Mouse (Mus musculus): ENCODE results near the gene Stt3b. TPM values are rescaled to one million over a fixed set of nuclear protein-coding genes. Genes with fewer than 3 reads are reported as not detected.

The Stt3b gene
- polyA plus RNA-seq, 1 experiment from 2014 or later, result 107 TPM

- no peak overlapping the region for H3K4me2 ChIP-seq (ENCODE audit: low read depth, low read length)
- 80% methylated on average over 6 of the region's 6 CpGs for WGBS
These were observed 12.2 kb upstream of the Stt3b start for GRCm38 (mm10) chr9:115322385-115322784.

GRCm38 (mm10) chr9:115321052-115321451, 10.8 kb upstream of the Stt3b start:
- no peaks in the 10 kb centered on the region for H3K9me3 ChIP-seq (ENCODE audit: control insufficient read depth, low read length)
- 85% methylated on average over 6 of the region's 6 CpGs for WGBS
- H3K9ac ChIP-seq (replicated peaks; ENCODE audit: low read depth, low read length), result no peak overlapping the region
- no peaks in the 10 kb centered on the region for H3K27me3 ChIP-seq (ENCODE audit: control insufficient read depth, insufficient read depth, low read length)
- H3K27ac ChIP-seq (ENCODE audit: low read depth, low read length), result no peak overlapping the region
- no peak for ATAC-seq (ENCODE audit: low read depth)
- H3K4me3 ChIP-seq (ENCODE audit: low read depth, low read length), result no peak overlapping the region
- H3K4me2 ChIP-seq (ENCODE audit: low read depth, low read length), result no peak overlapping the region
- H3K4me1 ChIP-seq (ENCODE audit: control insufficient read depth, insufficient read depth, low read length), result 0 out of 2 replicates have a peak, but pooled peaks cover 4% of the 10 kb centered on the region
- no peaks in the 10 kb centered on the region for H3K36me3 ChIP-seq (ENCODE audit: control insufficient read depth, insufficient read depth, low read length)

More at GRCm38 (mm10) chr9:115322385-115322784, 12.2 kb upstream of the Stt3b start:
- H3K27me3 ChIP-seq (ENCODE audit: control insufficient read depth, insufficient read depth, low read length), result no peaks in the 10 kb centered on the region
- 0 out of 2 replicates have a peak, but pooled peaks cover 4% of the 10 kb centered on the region for H3K4me1 ChIP-seq (ENCODE audit: control insufficient read depth, insufficient read depth, low read length)
- H3K36me3 ChIP-seq (ENCODE audit: control insufficient read depth, insufficient read depth, low read length), result no peaks in the 10 kb centered on the region
- no peak for ATAC-seq (ENCODE audit: low read depth)
- no peak overlapping the region for H3K4me3 ChIP-seq (ENCODE audit: low read depth, low read length)
- H3K9me3 ChIP-seq (ENCODE audit: control insufficient read depth, low read length), result no peaks in the 10 kb centered on the region
- H3K9ac ChIP-seq (replicated peaks; ENCODE audit: low read depth, low read length), result no peak overlapping the region
- H3K27ac ChIP-seq (ENCODE audit: low read depth, low read length), result no peak overlapping the region

- ATAC-seq (ENCODE audit: low read depth), result no peak
- 77% methylated on average over 4 of the region's 4 CpGs for WGBS
These were observed 9.9 kb upstream of the Stt3b start for GRCm38 (mm10) chr9:115320156-115320555.

GRCm38 (mm10) chr9:115318621-115319375, 8.6 kb upstream of the Stt3b start:
- H3K27ac ChIP-seq (ENCODE audit: low read depth, low read length), result no peak overlapping the region
- no peak overlapping the region for H3K4me2 ChIP-seq (ENCODE audit: low read depth, low read length)
- 0 out of 2 replicates have a peak, but pooled peaks cover 2% of the 10 kb centered on the region for H3K4me1 ChIP-seq (ENCODE audit: control insufficient read depth, insufficient read depth, low read length)
- no peak overlapping the region for H3K4me3 ChIP-seq (ENCODE audit: low read depth, low read length)
- no peaks in the 10 kb centered on the region for H3K27me3 ChIP-seq (ENCODE audit: control insufficient read depth, insufficient read depth, low read length)
- ATAC-seq (ENCODE audit: low read depth), result no peak
- H3K36me3 ChIP-seq (ENCODE audit: control insufficient read depth, insufficient read depth, low read length), result no peaks in the 10 kb centered on the region
- no peak overlapping the region for H3K9ac ChIP-seq (replicated peaks; ENCODE audit: low read depth, low read length)
- WGBS, result 86% methylated on average over 6 of the region's 6 CpGs
- no peaks in the 10 kb centered on the region for H3K9me3 ChIP-seq (ENCODE audit: control insufficient read depth, low read length)

More at GRCm38 (mm10) chr9:115320156-115320555, 9.9 kb upstream of the Stt3b start:
- no peak overlapping the region for H3K27ac ChIP-seq (ENCODE audit: low read depth, low read length)
- H3K4me2 ChIP-seq (ENCODE audit: low read depth, low read length), result no peak overlapping the region
- no peaks in the 10 kb centered on the region for H3K27me3 ChIP-seq (ENCODE audit: control insufficient read depth, insufficient read depth, low read length)
- no peak overlapping the region for H3K4me3 ChIP-seq (ENCODE audit: low read depth, low read length)
- no peaks in the 10 kb centered on the region for H3K9me3 ChIP-seq (ENCODE audit: control insufficient read depth, low read length)
- H3K36me3 ChIP-seq (ENCODE audit: control insufficient read depth, insufficient read depth, low read length), result no peaks in the 10 kb centered on the region
- H3K4me1 ChIP-seq (ENCODE audit: control insufficient read depth, insufficient read depth, low read length), result 0 out of 2 replicates have a peak, but pooled peaks cover 4% of the 10 kb centered on the region
- no peak overlapping the region for H3K9ac ChIP-seq (replicated peaks; ENCODE audit: low read depth, low read length)

- Histone ChIP-seq H3K4me1 (ENCODE audit: control insufficient read depth, insufficient read depth, low read length) (no peaks in the 10 kb centered on the region), H3K27ac (ENCODE audit: low read depth, low read length) (no peak overlapping the region), H3K9me3 (ENCODE audit: control insufficient read depth, low read length) (no peaks in the 10 kb centered on the region), H3K27me3 (ENCODE audit: control insufficient read depth, insufficient read depth, low read length) (no peaks in the 10 kb centered on the region), H3K4me2 (ENCODE audit: low read depth, low read length) (no peak overlapping the region), H3K9ac (replicated peaks; ENCODE audit: low read depth, low read length) (no peak overlapping the region), H3K4me3 (ENCODE audit: low read depth, low read length) (no peak overlapping the region), H3K36me3 (ENCODE audit: control insufficient read depth, insufficient read depth, low read length) (no peaks in the 10 kb centered on the region)
- WGBS, result 92% methylated on average over 5 of the region's 5 CpGs
- no peak for ATAC-seq (ENCODE audit: low read depth)
These were observed 6.8 kb upstream of the Stt3b start for GRCm38 (mm10) chr9:115317049-115317448.

- Histone ChIP-seq H3K27me3 (ENCODE audit: control insufficient read depth, insufficient read depth, low read length) (0 out of 2 replicates have a peak, but pooled peaks cover 2% of the 10 kb centered on the region), H3K4me1 (ENCODE audit: control insufficient read depth, insufficient read depth, low read length) (0 out of 2 replicates have a peak, but pooled peaks cover 5% of the 10 kb centered on the region), H3K4me2 (ENCODE audit: low read depth, low read length) (no peak overlapping the region), H3K4me3 (ENCODE audit: low read depth, low read length) (no peak overlapping the region), H3K36me3 (ENCODE audit: control insufficient read depth, insufficient read depth, low read length) (no peaks in the 10 kb centered on the region), H3K9ac (replicated peaks; ENCODE audit: low read depth, low read length) (no peak overlapping the region), H3K9me3 (ENCODE audit: control insufficient read depth, low read length) (no peaks in the 10 kb centered on the region), H3K27ac (ENCODE audit: low read depth, low read length) (no peak overlapping the region)
- WGBS, result 9% methylated on average over 10 of the region's 10 CpGs
- ATAC-seq (ENCODE audit: low read depth), result no peak
These were observed 4.3 kb upstream of the Stt3b start for GRCm38 (mm10) chr9:115314556-115314955.

GRCm38 (mm10) chr9:115313830-115314229, 3.6 kb upstream of the Stt3b start:
- Histone ChIP-seq H3K27me3 (ENCODE audit: control insufficient read depth, insufficient read depth, low read length) (0 out of 2 replicates have a peak, but pooled peaks cover 2% of the 10 kb centered on the region), H3K27ac (ENCODE audit: low read depth, low read length) (no peak overlapping the region), H3K4me3 (ENCODE audit: low read depth, low read length) (no peak overlapping the region), H3K36me3 (ENCODE audit: control insufficient read depth, insufficient read depth, low read length) (no peaks in the 10 kb centered on the region), H3K9me3 (ENCODE audit: control insufficient read depth, low read length) (no peaks in the 10 kb centered on the region), H3K4me1 (ENCODE audit: control insufficient read depth, insufficient read depth, low read length) (0 out of 2 replicates have a peak, but pooled peaks cover 5% of the 10 kb centered on the region), H3K9ac (replicated peaks; ENCODE audit: low read depth, low read length) (no peak overlapping the region), H3K4me2 (ENCODE audit: low read depth, low read length) (no peak overlapping the region)
- ATAC-seq (ENCODE audit: low read depth), result no peak
- WGBS, result 86% methylated on average over 5 of the region's 5 CpGs

GRCm38 (mm10) chr9:115311223-115311520, 951 bp upstream of the Stt3b start:
- no peak for ATAC-seq (ENCODE audit: low read depth)
- Histone ChIP-seq H3K4me2 (ENCODE audit: low read depth, low read length) (peak overlapping the region; percentile 43), H3K9me3 (ENCODE audit: control insufficient read depth, low read length) (no peaks in the 10 kb centered on the region), H3K27me3 (ENCODE audit: control insufficient read depth, insufficient read depth, low read length) (0 out of 2 replicates have a peak, but pooled peaks cover 2% of the 10 kb centered on the region), H3K4me1 (ENCODE audit: control insufficient read depth, insufficient read depth, low read length) (peaks cover 19% of the 10 kb centered on the region), H3K9ac (replicated peaks; ENCODE audit: low read depth, low read length) (no peak overlapping the region), H3K4me3 (ENCODE audit: low read depth, low read length) (peak overlapping the region; percentile 96), H3K36me3 (ENCODE audit: control insufficient read depth, insufficient read depth, low read length) (no peaks in the 10 kb centered on the region), H3K27ac (ENCODE audit: low read depth, low read length) (no peak overlapping the region; the same call in 1 of the 2 replicates)
- 10% methylated on average over 5 of the region's 5 CpGs for WGBS

- ATAC-seq (ENCODE audit: low read depth), result no peak
- Histone ChIP-seq H3K9me3 (ENCODE audit: control insufficient read depth, low read length) (no peaks in the 10 kb centered on the region), H3K9ac (replicated peaks; ENCODE audit: low read depth, low read length) (peak overlapping the region; percentile 97)
These were observed 260 bp downstream of the Stt3b start for GRCm38 (mm10) chr9:115309977-115310345.

More at GRCm38 (mm10) chr9:115309977-115310345, 260 bp downstream of the Stt3b start:
- Histone ChIP-seq H3K36me3 (ENCODE audit: control insufficient read depth, insufficient read depth, low read length) (no peaks in the 10 kb centered on the region), H3K4me2 (ENCODE audit: low read depth, low read length) (peak overlapping the region; percentile 66), H3K27me3 (ENCODE audit: control insufficient read depth, insufficient read depth, low read length) (0 out of 2 replicates have a peak, but pooled peaks cover 2% of the 10 kb centered on the region), H3K4me1 (ENCODE audit: control insufficient read depth, insufficient read depth, low read length) (peaks cover 25% of the 10 kb centered on the region), H3K4me3 (ENCODE audit: low read depth, low read length) (peak overlapping the region; percentile 96), H3K27ac (ENCODE audit: low read depth, low read length) (peak overlapping the region; percentile 98)
- 0% methylated on average over 20 of the region's 42 CpGs for WGBS
